Mouse (Mus musculus) kidney, embryonic 15.5 days (tissue): ENCODE data around the gene Ppp6r3. TPM values are rescaled to one million over a fixed set of nuclear protein-coding genes. Genes with fewer than 3 reads are reported as not detected.
"Not testable (repeated sequence)": the region's sequence is repeated elsewhere in the genome, so short reads cannot be mapped to it uniquely, and the experiment has no call there.

Source experiments
- ATAC-seq: fragments of 200-750 bp; cut with Nextera tagmentation; replicated peaks from 2 replicates; pipeline ENCODE4 v1.8.0; 2017; ENCODE audit warnings: moderate TSS enrichment; ENCODE audit not compliant: low FRiP score
- H3K27ac ChIP-seq: fragments of 300-500 bp; sonication (generic); 2 replicates; pipeline ENCODE4 v1.5.1; 2015; ENCODE audit warnings: mild to moderate bottlenecking, inconsistent platforms
- H3K27me3 ChIP-seq: fragments of 300-500 bp; sonication (generic); 2 replicates; pipeline ENCODE4 v1.6.1; 2015; ENCODE audit warnings: inconsistent platforms
- H3K36me3 ChIP-seq: fragments of 300-500 bp; sonication (generic); 2 replicates; pipeline ENCODE4 v1.6.1; 2015; ENCODE audit warnings: inconsistent platforms
- H3K4me1 ChIP-seq: fragments of 300-500 bp; sonication (generic); 2 replicates; pipeline ENCODE4 v1.6.1; 2015; ENCODE audit warnings: inconsistent platforms
- H3K4me2 ChIP-seq: fragments of 300-500 bp; sonication (generic); 2 replicates; pipeline ENCODE4 v1.6.1; 2015; ENCODE audit warnings: moderate library complexity, mild to moderate bottlenecking, inconsistent platforms
- H3K4me3 ChIP-seq: fragments of 300-500 bp; sonication (generic); replicated peaks from 2 replicates; pipeline ENCODE4 v1.5.1; 2015; ENCODE audit warnings: mild to moderate bottlenecking, inconsistent platforms
- H3K9ac ChIP-seq: fragments of 300-500 bp; sonication (generic); 2 replicates; pipeline ENCODE4 v1.6.1; 2015; ENCODE audit warnings: mild to moderate bottlenecking, inconsistent platforms
- H3K9me3 ChIP-seq: fragments of 300-500 bp; sonication (generic); replicated peaks from 2 replicates; pipeline ENCODE4 v1.6.1; 2016; ENCODE audit warnings: inconsistent platforms
- WGBS: fragments of 180-500 bp; shearing (Covaris S2); methylation state at CpG from one replicate; pipeline ENCODE4 v1.1.7; 2015; ENCODE audit warnings: mixed read lengths; 5-methylcytosine and 5-hydroxymethylcytosine counted together
- polyA plus RNA-seq: library from polyadenylated mRNA; unstranded; fragments of >200 nt; fragmentation: Nextera tagmentation; extraction: Ambion mirVana; gene quantifications from 2 replicates; pipeline ENCODE4 v1.2.1, GENCODE M21; 2015

Ppp6r3 gene
- polyA plus RNA-seq, 1 experiment from 2014 or later = 66.9 TPM

- H3K4me3 ChIP-seq = no peak overlapping the region
- WGBS = 92% methylated on average over 2 of the region's 2 CpGs
- no peaks in the 10 kb centered on the region for H3K27me3 ChIP-seq
- no peaks in the 10 kb centered on the region for H3K9me3 ChIP-seq
- H3K36me3 ChIP-seq = peaks cover 37% of the 10 kb centered on the region
- H3K4me2 ChIP-seq = no peak overlapping the region
- H3K27ac ChIP-seq = no peak overlapping the region
- no peaks in the 10 kb centered on the region for H3K4me1 ChIP-seq
- no peak for ATAC-seq
- no peak overlapping the region for H3K9ac ChIP-seq
Measured at GRCm38 (mm10) chr19:3540254-3540653, 35.3 kb downstream of the Ppp6r3 start.

GRCm38 (mm10) chr19:3539456-3539855 is 36.1 kb downstream of the Ppp6r3 start:
- Histone ChIP-seq H3K4me2 (no peak overlapping the region), H3K27ac (no peak overlapping the region), H3K36me3 (peaks cover 37% of the 10 kb centered on the region), H3K27me3 (no peaks in the 10 kb centered on the region), H3K9me3 (no peaks in the 10 kb centered on the region), H3K4me3 (no peak overlapping the region), H3K4me1 (no peaks in the 10 kb centered on the region), H3K9ac (no peak overlapping the region)
- WGBS = 88% methylated on average over 5 of the region's 5 CpGs
- ATAC-seq = no peak

GRCm38 (mm10) chr19:3537658-3538057 is 37.9 kb downstream of the Ppp6r3 start:
- H3K4me2 ChIP-seq = no peak overlapping the region
- ATAC-seq = no peak
- no peaks in the 10 kb centered on the region for H3K27me3 ChIP-seq
- no peak overlapping the region for H3K27ac ChIP-seq
- no peaks in the 10 kb centered on the region for H3K4me1 ChIP-seq
- WGBS = 95% methylated on average over 6 of the region's 6 CpGs
- H3K9ac ChIP-seq = no peak overlapping the region
- peaks cover 32% of the 10 kb centered on the region for H3K36me3 ChIP-seq
- no peaks in the 10 kb centered on the region for H3K9me3 ChIP-seq
- H3K4me3 ChIP-seq = no peak overlapping the region

- no peak overlapping the region for H3K4me2 ChIP-seq
- WGBS = 82% methylated on average over 3 of the region's 3 CpGs
- ATAC-seq = no peak
Measured at GRCm38 (mm10) chr19:3534945-3535344, 40.6 kb downstream of the Ppp6r3 start.

GRCm38 (mm10) chr19:3533266-3533966 is 42.1 kb downstream of the Ppp6r3 start:
- not testable (repeated sequence) for H3K4me2 ChIP-seq, H3K4me3 ChIP-seq, H3K9me3 ChIP-seq, ATAC-seq, H3K27me3 ChIP-seq, H3K9ac ChIP-seq, H3K4me1 ChIP-seq, H3K27ac ChIP-seq
- 88% methylated on average over 12 of the region's 12 CpGs for WGBS
- H3K36me3 ChIP-seq = peaks cover 16% of the 10 kb centered on the region

More at GRCm38 (mm10) chr19:3534945-3535344, 40.6 kb downstream of the Ppp6r3 start:
- Histone ChIP-seq H3K36me3 (peaks cover 18% of the 10 kb centered on the region), H3K9me3 (no peaks in the 10 kb centered on the region), H3K9ac (no peak overlapping the region), H3K27me3 (no peaks in the 10 kb centered on the region), H3K27ac (no peak overlapping the region), H3K4me1 (no peaks in the 10 kb centered on the region), H3K4me3 (no peak overlapping the region)

GRCm38 (mm10) chr19:3532717-3533260 is 42.8 kb downstream of the Ppp6r3 start:
- Histone ChIP-seq H3K27me3 (no peaks in the 10 kb centered on the region), H3K4me2 (no peak overlapping the region), H3K4me3 (no peak overlapping the region), H3K9ac (no peak overlapping the region), H3K9me3 (no peaks in the 10 kb centered on the region), H3K27ac (no peak overlapping the region), H3K4me1 (no peaks in the 10 kb centered on the region), H3K36me3 (peaks cover 10% of the 10 kb centered on the region)
- ATAC-seq = no peak
- WGBS = 95% methylated on average over 14 of the region's 14 CpGs

- no peak overlapping the region for H3K9ac ChIP-seq
- WGBS = 89% methylated on average over 3 of the region's 3 CpGs
- no peak overlapping the region for H3K27ac ChIP-seq
- H3K27me3 ChIP-seq = no peaks in the 10 kb centered on the region
- H3K4me3 ChIP-seq = no peak overlapping the region
- H3K4me1 ChIP-seq = no peaks in the 10 kb centered on the region
- H3K36me3 ChIP-seq = peaks cover 29% of the 10 kb centered on the region
- ATAC-seq = no peak
- H3K9me3 ChIP-seq = no peaks in the 10 kb centered on the region
- H3K4me2 ChIP-seq = no peak overlapping the region
Measured at GRCm38 (mm10) chr19:3529781-3530180, 45.8 kb downstream of the Ppp6r3 start.

- no peaks in the 10 kb centered on the region for H3K4me1 ChIP-seq
- H3K4me3 ChIP-seq = no peak overlapping the region
- ATAC-seq = no peak
- no peak overlapping the region for H3K27ac ChIP-seq
- WGBS = 79% methylated on average over 4 of the region's 4 CpGs
- no peak overlapping the region for H3K4me2 ChIP-seq
- peaks cover 30% of the 10 kb centered on the region for H3K36me3 ChIP-seq
- H3K9ac ChIP-seq = no peak overlapping the region
- H3K9me3 ChIP-seq = no peaks in the 10 kb centered on the region
- no peaks in the 10 kb centered on the region for H3K27me3 ChIP-seq
Measured at GRCm38 (mm10) chr19:3528646-3529045, 46.9 kb downstream of the Ppp6r3 start.

GRCm38 (mm10) chr19:3527531-3527930 is 48.0 kb downstream of the Ppp6r3 start:
- WGBS = 95% methylated on average over 4 of the region's 4 CpGs
- ATAC-seq = no peak
- Histone ChIP-seq H3K4me3 (no peak overlapping the region), H3K27me3 (no peaks in the 10 kb centered on the region), H3K4me2 (no peak overlapping the region), H3K36me3 (peaks cover 38% of the 10 kb centered on the region), H3K9me3 (no peaks in the 10 kb centered on the region), H3K9ac (no peak overlapping the region), H3K4me1 (no peaks in the 10 kb centered on the region), H3K27ac (no peak overlapping the region)

- no peaks in the 10 kb centered on the region for H3K27me3 ChIP-seq
- 93% methylated on average over 4 of the region's 4 CpGs for WGBS
- H3K36me3 ChIP-seq = peaks cover 91% of the 10 kb centered on the region
- H3K4me1 ChIP-seq = no peaks in the 10 kb centered on the region
- H3K4me3 ChIP-seq = no peak overlapping the region
- no peak overlapping the region for H3K9ac ChIP-seq
- no peak overlapping the region for H3K4me2 ChIP-seq
- no peak overlapping the region for H3K27ac ChIP-seq
- no peaks in the 10 kb centered on the region for H3K9me3 ChIP-seq
- ATAC-seq = no peak
Measured at GRCm38 (mm10) chr19:3519471-3520169, 55.9 kb downstream of the Ppp6r3 start.

GRCm38 (mm10) chr19:3497216-3497615 is 78.3 kb downstream of the Ppp6r3 start:
- H3K9ac ChIP-seq = no peak overlapping the region

GRCm38 (mm10) chr19:3489826-3490225 is 85.7 kb downstream of the Ppp6r3 start:
- no peaks in the 10 kb centered on the region for H3K27me3 ChIP-seq
- H3K9me3 ChIP-seq = no peaks in the 10 kb centered on the region
- H3K4me3 ChIP-seq = no peak overlapping the region
- peaks cover 97% of the 10 kb centered on the region for H3K36me3 ChIP-seq
- no peak overlapping the region for H3K27ac ChIP-seq
- no peak overlapping the region for H3K9ac ChIP-seq
- no peaks in the 10 kb centered on the region for H3K4me1 ChIP-seq
- no peak for ATAC-seq
- 93% methylated on average over 4 of the region's 4 CpGs for WGBS
- no peak overlapping the region for H3K4me2 ChIP-seq

More at GRCm38 (mm10) chr19:3497216-3497615, 78.3 kb downstream of the Ppp6r3 start:
- H3K4me2 ChIP-seq = no peak overlapping the region
- H3K36me3 ChIP-seq = peaks cover 91% of the 10 kb centered on the region
- H3K27ac ChIP-seq = no peak overlapping the region
- H3K4me1 ChIP-seq = no peaks in the 10 kb centered on the region
- H3K9me3 ChIP-seq = no peaks in the 10 kb centered on the region
- ATAC-seq = no peak
- no peak overlapping the region for H3K4me3 ChIP-seq
- H3K27me3 ChIP-seq = no peaks in the 10 kb centered on the region
- WGBS = 90% methylated on average over 3 of the region's 3 CpGs
